Mouse (Mus musculus): Measurements from ENCODE around the gene Klk1b3.
"Not testable (repeated sequence)": the region's sequence is repeated elsewhere in the genome, so short reads cannot be mapped to it uniquely, and the experiment has no call there.

Klk1b3 gene

GRCm38 (mm10) chr7:44197891-44198290 is at the start of gene Klk1b3:
Gene Klk1b3 (plus strand): TSS chr7:44198191.
- no peak for DNase-seq

GRCm38 (mm10) chr7:44179299-44180045 is 18.5 kb upstream of the Klk1b3 start:
- no peak for DNase-seq

- DNase-seq, result not testable (repeated sequence)
These were observed 11.5 kb upstream of the Klk1b3 start for GRCm38 (mm10) chr7:44186516-44186915.

- DNase-seq, result not testable (repeated sequence)
These were observed 10.1 kb upstream of the Klk1b3 start, which contains the start of gene Klk1b24 for GRCm38 (mm10) chr7:44187936-44188335. Gene Klk1b24 (plus strand): TSS chr7:44188236.

GRCm38 (mm10) chr7:44193466-44193865 is 4.5 kb upstream of the Klk1b3 start:
- not testable (repeated sequence) for DNase-seq

GRCm38 (mm10) chr7:44207135-44207534 is 9.1 kb downstream of the Klk1b3 start, which contains the start of gene Klk1b4:
Gene Klk1b4 (plus strand): TSS chr7:44207435.
- not testable (repeated sequence) for DNase-seq

GRCm38 (mm10) chr7:44208307-44208706 is 10.3 kb downstream of the Klk1b3 start:
- no peak for DNase-seq

GRCm38 (mm10) chr7:44215645-44216044 is 17.7 kb downstream of the Klk1b3 start, which contains the start of gene Klk1b5:
Gene Klk1b5 (plus strand): TSS chr7:44215945.
- no peak for DNase-seq

GRCm38 (mm10) chr7:44221601-44222000 is 23.6 kb downstream of the Klk1b3 start:
- not testable (repeated sequence) for DNase-seq

GRCm38 (mm10) chr7:44222335-44222734 is 24.3 kb downstream of the Klk1b3 start:
- DNase-seq, result not testable (repeated sequence)

GRCm38 (mm10) chr7:44225076-44225475 is 27.1 kb downstream of the Klk1b3 start, which contains the start of gene Klk1:
Gene Klk1 (plus strand): TSS chr7:44225360.
- DNase-seq, result no peak

- DNase-seq, result no peak
These were observed 37.9 kb downstream of the Klk1b3 start, which contains the start of gene Gm36864 for GRCm38 (mm10) chr7:44235909-44236308. Gene Gm36864 (plus strand): TSS chr7:44236177.

GRCm38 (mm10) chr7:44239913-44240312 is 41.9 kb downstream of the Klk1b3 start:
- no peak for DNase-seq

GRCm38 (mm10) chr7:44240712-44241111 is 42.7 kb downstream of the Klk1b3 start:
- no peak for DNase-seq

GRCm38 (mm10) chr7:44241163-44241562 is 43.2 kb downstream of the Klk1b3 start:
- DNase-seq, result no peak

GRCm38 (mm10) chr7:44244080-44244479 is 46.1 kb downstream of the Klk1b3 start:
- no peak for DNase-seq

- DNase-seq, result peak; percentile 90
These were observed 48.3 kb downstream of the Klk1b3 start, which contains the start of the genes 1700028J19Rik and 2410002F23Rik for GRCm38 (mm10) chr7:44246055-44246983. Gene 1700028J19Rik (minus strand): TSS chr7:44246695. Gene 2410002F23Rik (plus strand): TSS chr7:44246722.

- DNase-seq, result peak; percentile 35
These were observed 49.0 kb downstream of the Klk1b3 start for GRCm38 (mm10) chr7:44246984-44247470.

- no peak for DNase-seq
These were observed 50.0 kb downstream of the Klk1b3 start for GRCm38 (mm10) chr7:44247971-44248370.

- no peak for DNase-seq
These were observed 51.3 kb downstream of the Klk1b3 start for GRCm38 (mm10) chr7:44249248-44249647.

GRCm38 (mm10) chr7:44250732-44251275 is 52.8 kb downstream of the Klk1b3 start:
- DNase-seq, result not testable (repeated sequence)

Measured in right cerebral cortex, adult 18-20 months (tissue).